Mouse (Mus musculus) lung, postnatal 25 days (tissue): Measurements from ENCODE around the gene Parp6.

ENCODE experiments used
- DNase-seq: peaks from one replicate; pipeline ENCODE4 v3.0.0; 2022; ENCODE audit warnings: low spot score

The Parp6 gene

DNA sequence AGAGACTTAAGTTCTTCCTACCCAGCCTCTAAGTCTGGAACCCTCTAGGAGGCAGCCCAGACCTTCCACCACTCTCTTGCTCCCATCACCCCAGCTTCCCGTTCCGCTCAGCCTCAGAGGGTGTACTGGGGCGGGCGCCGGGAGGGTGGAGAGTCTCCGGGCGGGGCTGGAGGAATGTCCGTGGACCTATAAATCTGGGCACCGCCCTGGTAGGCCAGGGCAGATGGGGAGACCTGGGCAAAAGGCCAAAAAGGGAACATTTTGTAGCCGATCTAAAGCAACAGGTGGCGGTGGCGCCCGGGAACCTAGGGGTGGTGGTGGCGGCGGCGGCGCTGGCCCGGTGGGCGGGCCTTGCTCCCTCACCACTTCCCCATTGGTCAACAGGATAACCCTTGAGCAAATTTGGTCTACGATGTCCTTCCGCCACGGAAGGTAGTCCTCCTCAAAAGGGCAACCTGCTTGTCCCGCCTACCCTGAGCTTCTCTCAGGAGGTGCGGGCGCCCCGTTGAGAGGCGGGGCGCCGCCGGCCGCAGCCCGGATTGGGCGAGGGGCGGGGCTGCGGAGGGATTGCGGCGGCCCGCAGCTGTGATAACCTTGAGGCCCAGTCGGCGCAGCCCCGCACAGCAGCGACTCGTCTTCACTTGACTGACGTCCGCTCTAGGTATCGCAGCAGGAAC, 39.0 kb downstream of the Parp6 start, which contains the start of gene Pkm:
Gene Pkm (plus strand): TSS at position 411 of the 677 bp plus-strand sequence.
- peak; percentile 98 for DNase-seq

GRCm38 (mm10) chr9:59656635-59657617, 39.8 kb downstream of the Parp6 start:
- DNase-seq, result peak; percentile 57

GRCm38 (mm10) chr9:59658146-59658545, 41.1 kb downstream of the Parp6 start:
- no peak for DNase-seq

- peak; percentile 87 for DNase-seq
Measured at GRCm38 (mm10) chr9:59659036-59660026, 42.2 kb downstream of the Parp6 start.

DNA sequence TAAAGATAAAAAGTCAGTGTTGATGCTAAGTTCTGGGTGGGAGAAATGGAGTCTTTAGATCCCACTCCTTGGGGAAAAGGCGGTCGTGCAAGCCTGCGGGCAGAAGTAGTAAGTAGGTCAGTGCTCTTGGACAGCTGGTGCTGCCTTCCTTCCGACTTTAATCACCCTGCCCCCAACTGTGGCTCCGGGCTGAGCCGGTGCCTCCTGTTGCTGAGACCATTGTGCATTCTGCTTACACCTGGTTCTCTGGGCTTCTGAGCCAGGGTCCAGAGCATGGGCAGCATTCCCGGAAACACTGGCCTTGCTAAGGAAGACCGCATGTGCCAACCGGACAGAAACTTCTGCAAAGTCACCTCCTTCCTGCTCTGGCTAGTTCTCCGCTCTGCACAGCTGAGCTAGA, 43.3 kb downstream of the Parp6 start:
- DNase-seq, result no peak

GRCm38 (mm10) chr9:59661298-59661975, 44.4 kb downstream of the Parp6 start:
- DNase-seq, result no peak

GRCm38 (mm10) chr9:59663226-59663625, 46.1 kb downstream of the Parp6 start:
- no peak for DNase-seq

DNA sequence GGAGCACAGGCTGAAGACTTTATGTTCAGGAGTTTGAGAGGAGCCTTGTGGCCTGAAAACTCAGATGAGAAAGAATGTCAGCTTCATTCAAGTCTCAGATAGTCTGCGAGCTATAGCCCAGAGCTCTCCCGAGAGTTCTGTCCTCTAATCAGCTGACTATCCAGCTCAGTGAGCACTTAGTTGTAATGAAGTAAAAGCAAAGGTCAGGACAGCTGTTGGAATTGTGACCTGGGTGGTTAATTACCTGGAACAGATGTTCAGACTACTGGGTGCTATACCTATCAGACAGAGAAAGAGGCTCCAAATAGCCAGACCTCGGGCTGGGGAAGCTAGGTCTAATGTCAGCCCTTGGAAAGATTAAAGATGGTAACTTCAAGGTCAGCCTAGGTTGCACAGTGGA, 46.9 kb downstream of the Parp6 start:
- no peak for DNase-seq

DNA sequence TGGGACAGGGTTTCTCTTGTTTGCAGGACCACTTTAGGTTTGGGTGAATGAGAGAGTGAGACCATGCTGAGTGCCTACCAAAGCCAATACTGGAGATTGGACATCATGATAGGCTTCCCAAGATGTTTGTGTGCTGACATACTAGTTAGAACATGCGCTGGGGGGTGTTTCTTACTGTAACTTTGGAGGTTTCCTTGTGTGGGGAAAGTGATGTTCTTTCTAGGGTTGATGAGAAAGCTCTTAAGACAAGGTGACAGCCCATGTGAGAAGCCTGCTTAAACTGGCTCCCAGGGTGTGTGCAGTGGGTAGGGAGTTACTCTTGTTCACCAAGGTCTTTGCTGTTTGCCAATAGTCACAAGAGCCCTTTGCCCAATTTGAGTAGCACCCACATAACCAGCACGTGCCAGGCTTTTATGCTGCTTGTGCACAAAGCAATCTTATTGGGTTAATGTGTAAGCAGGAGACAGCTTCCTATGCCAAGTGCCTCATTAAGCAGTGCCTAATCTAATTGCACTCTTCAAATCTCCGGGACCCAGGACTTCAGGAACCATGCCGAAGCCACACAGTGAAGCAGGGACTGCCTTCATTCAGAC, 47.7 kb downstream of the Parp6 start:
- peak; percentile 74 for DNase-seq

- no peak for DNase-seq
Measured at GRCm38 (mm10) chr9:59666016-59666415, 48.9 kb downstream of the Parp6 start.

GRCm38 (mm10) chr9:59666813-59667212, 49.7 kb downstream of the Parp6 start:
- no peak for DNase-seq

GRCm38 (mm10) chr9:59667250-59667649, 50.2 kb downstream of the Parp6 start:
- DNase-seq, result no peak

- no peak for DNase-seq
Measured at GRCm38 (mm10) chr9:59667904-59668303, 50.8 kb downstream of the Parp6 start.

DNA sequence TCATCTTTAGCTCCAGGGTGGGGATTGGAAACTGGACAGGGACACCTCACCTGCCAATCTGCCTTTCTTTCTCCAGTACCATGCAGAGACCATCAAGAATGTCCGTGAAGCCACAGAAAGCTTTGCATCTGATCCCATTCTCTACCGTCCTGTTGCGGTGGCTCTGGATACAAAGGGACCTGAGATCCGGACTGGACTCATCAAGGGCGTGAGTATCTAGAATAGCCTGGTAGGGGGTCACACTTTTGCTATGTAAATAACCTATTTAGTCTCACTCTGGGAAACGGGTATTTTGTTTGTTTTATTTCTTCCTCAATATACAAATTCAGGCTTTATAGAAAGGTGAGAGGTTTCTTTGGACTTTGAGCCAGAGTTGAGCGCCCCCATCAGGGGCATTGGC, 51.4 kb downstream of the Parp6 start:
- DNase-seq, result no peak

GRCm38 (mm10) chr9:59669172-59669571, 52.1 kb downstream of the Parp6 start:
- DNase-seq, result no peak

GRCm38 (mm10) chr9:59672195-59672894, 55.3 kb downstream of the Parp6 start:
- no peak for DNase-seq

DNA sequence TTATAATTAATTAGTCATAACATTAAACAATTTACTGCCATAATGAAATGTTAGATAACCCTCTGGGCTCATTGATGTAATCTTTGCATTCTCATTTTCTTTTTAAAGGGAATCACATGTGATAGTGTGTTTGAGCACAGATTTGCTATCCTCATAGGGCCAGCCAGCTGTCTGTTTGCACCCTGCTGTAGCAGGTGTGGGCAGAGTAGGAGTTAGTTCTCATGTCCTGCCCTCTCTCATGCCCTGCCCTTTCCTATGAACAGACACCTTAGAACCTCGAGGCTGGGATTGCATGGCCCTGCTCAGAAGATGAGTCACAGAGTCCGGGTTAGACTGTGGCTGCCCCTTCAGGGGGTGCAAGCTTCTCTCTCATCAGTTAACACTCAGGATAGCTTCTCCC, 56.3 kb downstream of the Parp6 start:
- DNase-seq, result no peak

DNA sequence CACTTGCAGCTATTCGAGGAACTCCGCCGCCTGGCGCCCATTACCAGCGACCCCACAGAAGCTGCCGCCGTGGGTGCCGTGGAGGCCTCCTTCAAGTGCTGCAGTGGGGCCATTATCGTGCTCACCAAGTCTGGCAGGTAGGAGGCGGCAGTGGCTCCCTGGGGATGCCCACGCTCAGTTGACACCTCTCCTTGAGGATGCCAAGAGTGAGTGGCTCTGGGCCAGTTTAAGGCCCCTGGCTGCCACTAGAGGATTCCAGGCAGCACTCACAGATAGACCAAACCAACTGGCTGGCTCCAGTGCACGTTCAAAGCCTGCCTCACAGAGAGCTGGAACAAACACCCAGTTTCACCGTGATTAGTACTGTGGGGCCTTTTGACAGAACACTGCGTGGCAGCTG, 58.5 kb downstream of the Parp6 start:
- no peak for DNase-seq

- peak; percentile 69 for DNase-seq
Measured at GRCm38 (mm10) chr9:59678313-59678712, 61.2 kb downstream of the Parp6 start.
